Mouse (Mus musculus) stomach, embryonic 15.5 days (tissue): Measurements from ENCODE around the gene Fxyd1. TPM values are rescaled to one million over a fixed set of nuclear protein-coding genes. Genes with fewer than 3 reads are reported as not detected.
A peak's percentile ranks its signal among the peaks of the same experiment; 100 is the strongest.

Source experiments
- ATAC-seq: fragments of 200-750 bp; cut with Nextera tagmentation; 2 replicates; pipeline ENCODE4 v1.8.0; 2017; ENCODE audit warnings: low read depth, moderate number of reproducible peaks, moderate TSS enrichment; ENCODE audit not compliant: insufficient read depth, low FRiP score
- H3K27ac ChIP-seq: fragments of 300-500 bp; sonication (generic); 2 replicates; pipeline ENCODE4 v1.5.1; 2015; ENCODE audit warnings: mild to moderate bottlenecking, inconsistent platforms
- H3K27me3 ChIP-seq: fragments of 300-500 bp; sonication (generic); replicated peaks from 2 replicates; pipeline ENCODE4 v1.6.1; 2015; ENCODE audit warnings: inconsistent platforms
- H3K36me3 ChIP-seq: fragments of 300-500 bp; sonication (generic); 2 replicates; pipeline ENCODE4 v1.6.1; 2015; ENCODE audit warnings: inconsistent platforms
- H3K4me1 ChIP-seq: fragments of 300-500 bp; sonication (generic); 2 replicates; pipeline ENCODE4 v1.6.1; 2015; ENCODE audit warnings: inconsistent platforms
- H3K4me2 ChIP-seq: fragments of 300-500 bp; sonication (generic); 2 replicates; pipeline ENCODE4 v1.6.1; 2015; ENCODE audit warnings: mild to moderate bottlenecking, inconsistent platforms
- H3K4me3 ChIP-seq: fragments of 300-500 bp; sonication (generic); replicated peaks from 2 replicates; pipeline ENCODE4 v1.5.1; 2015; ENCODE audit warnings: inconsistent platforms
- H3K9ac ChIP-seq: fragments of 300-500 bp; sonication (generic); 2 replicates; pipeline ENCODE4 v1.6.1; 2015; ENCODE audit warnings: inconsistent platforms
- H3K9me3 ChIP-seq: fragments of 300-500 bp; sonication (generic); 2 replicates; pipeline ENCODE4 v1.6.1; 2016; ENCODE audit warnings: inconsistent platforms
- WGBS: fragments of 180-500 bp; shearing (Covaris S2); methylation state at CpG from one replicate; pipeline ENCODE4 v1.1.7; 2015; 5-methylcytosine and 5-hydroxymethylcytosine counted together
- polyA plus RNA-seq: library from polyadenylated mRNA; unstranded; fragments of >200 nt; fragmentation: Nextera tagmentation; extraction: Ambion mirVana; gene quantifications from 2 replicates; pipeline ENCODE4 v1.2.1, GENCODE M21; 2015

Gene Fxyd1
- polyA plus RNA-seq, 1 experiment from 2014 or later: 110 TPM

GRCm38 (mm10) chr7:31049846-31050281 lies 7.1 kb downstream of the Fxyd1 start:
- Histone ChIP-seq H3K9me3 (no peaks in the 10 kb centered on the region), H3K4me2 (peak overlapping the region; percentile 44), H3K36me3 (no peaks in the 10 kb centered on the region), H3K4me1 (peaks cover 50% of the 10 kb centered on the region), H3K4me3 (peak overlapping the region; percentile 27), H3K27me3 (peaks cover 32% of the 10 kb centered on the region), H3K27ac (no peak overlapping the region), H3K9ac (no peak overlapping the region)
- WGBS: under 1% methylated on average over 13 of the region's 15 CpGs
- 0 out of 2 replicates have a peak, but pooled peaks have one; percentile 12 for ATAC-seq

- Histone ChIP-seq H3K9ac (no peak overlapping the region), H3K4me3 (0 out of 2 replicates have a peak overlapping the region, but pooled peaks have one; percentile 27), H3K27ac (no peak overlapping the region), H3K27me3 (peaks cover 32% of the 10 kb centered on the region), H3K4me1 (peaks cover 46% of the 10 kb centered on the region), H3K36me3 (no peaks in the 10 kb centered on the region), H3K9me3 (no peaks in the 10 kb centered on the region), H3K4me2 (peak overlapping the region; percentile 44)
- 19% methylated on average over 5 of the region's 5 CpGs for WGBS
- ATAC-seq: no peak
These were observed 7.7 kb downstream of the Fxyd1 start for GRCm38 (mm10) chr7:31049135-31049845.

GRCm38 (mm10) chr7:31042431-31042910 lies 14.5 kb downstream of the Fxyd1 start, which contains the start of gene Fxyd5:
Gene Fxyd5 (minus strand): TSS chr7:31042481.
- 47% methylated on average over 10 of the region's 10 CpGs for WGBS
- Histone ChIP-seq H3K9ac (no peak within 1 kb of the TSS), H3K4me2 (peak within 1 kb of the TSS; percentile 62), H3K27ac (0 out of 2 replicates have a peak within 1 kb of the TSS, but pooled peaks have one; percentile 2), H3K4me1 (peaks cover 12% of the 10 kb centered on the region; the same call in 1 of the 2 replicates), H3K27me3 (peaks cover 16% of the 10 kb centered on the region; the same call in 1 of the 2 replicates), H3K36me3 (no peaks in the 10 kb centered on the region), H3K9me3 (no peaks in the 10 kb centered on the region), H3K4me3 (peak within 1 kb of the TSS; percentile 30)
- no peak for ATAC-seq

GRCm38 (mm10) chr7:31041662-31042315 lies 15.2 kb downstream of the Fxyd1 start:
- Histone ChIP-seq H3K4me2 (peak overlapping the region; percentile 62), H3K4me1 (peaks cover 12% of the 10 kb centered on the region; the same call in 1 of the 2 replicates), H3K9me3 (no peaks in the 10 kb centered on the region), H3K9ac (no peak overlapping the region), H3K27ac (0 out of 2 replicates have a peak overlapping the region, but pooled peaks have one; percentile 2), H3K27me3 (peaks cover 16% of the 10 kb centered on the region; the same call in 1 of the 2 replicates), H3K36me3 (no peaks in the 10 kb centered on the region), H3K4me3 (peak overlapping the region; percentile 30)
- 5% methylated on average over 28 of the region's 28 CpGs for WGBS
- no peak for ATAC-seq

GRCm38 (mm10) chr7:31041023-31041407 lies 16.0 kb downstream of the Fxyd1 start:
- Histone ChIP-seq H3K4me2 (peak overlapping the region; percentile 8; the same call in 1 of the 2 replicates), H3K36me3 (no peaks in the 10 kb centered on the region), H3K4me1 (peaks cover 12% of the 10 kb centered on the region; the same call in 1 of the 2 replicates), H3K27ac (no peak overlapping the region), H3K9me3 (no peaks in the 10 kb centered on the region), H3K4me3 (peak overlapping the region; percentile 30; the same call in 1 of the 2 replicates), H3K9ac (no peak overlapping the region), H3K27me3 (peaks cover 16% of the 10 kb centered on the region; the same call in 1 of the 2 replicates)
- WGBS: 43% methylated on average over 8 of the region's 8 CpGs
- ATAC-seq: no peak

GRCm38 (mm10) chr7:31040281-31041022 lies 16.5 kb downstream of the Fxyd1 start:
- Histone ChIP-seq H3K4me1 (peaks cover 12% of the 10 kb centered on the region; the same call in 1 of the 2 replicates), H3K27me3 (peaks cover 16% of the 10 kb centered on the region; the same call in 1 of the 2 replicates), H3K4me3 (no peak overlapping the region), H3K4me2 (peak overlapping the region; percentile 8; the same call in 1 of the 2 replicates), H3K36me3 (no peaks in the 10 kb centered on the region), H3K27ac (no peak overlapping the region), H3K9ac (no peak overlapping the region), H3K9me3 (no peaks in the 10 kb centered on the region)
- 70% methylated on average over 12 of the region's 12 CpGs for WGBS
- no peak for ATAC-seq

- Histone ChIP-seq H3K9me3 (no peaks in the 10 kb centered on the region), H3K4me2 (no peak overlapping the region), H3K36me3 (no peaks in the 10 kb centered on the region), H3K4me1 (peaks cover 12% of the 10 kb centered on the region; the same call in 1 of the 2 replicates), H3K27ac (no peak overlapping the region), H3K4me3 (no peak overlapping the region), H3K27me3 (peaks cover 16% of the 10 kb centered on the region; the same call in 1 of the 2 replicates), H3K9ac (no peak overlapping the region)
- ATAC-seq: no peak
- 84% methylated on average over 4 of the region's 4 CpGs for WGBS
These were observed 18.0 kb downstream of the Fxyd1 start for GRCm38 (mm10) chr7:31039011-31039410.

GRCm38 (mm10) chr7:31037675-31038074 lies 19.3 kb downstream of the Fxyd1 start:
- Histone ChIP-seq H3K4me2 (no peak overlapping the region), H3K4me3 (no peak overlapping the region), H3K27me3 (peaks cover 14% of the 10 kb centered on the region; the same call in 1 of the 2 replicates), H3K27ac (no peak overlapping the region), H3K36me3 (no peaks in the 10 kb centered on the region), H3K9ac (no peak overlapping the region), H3K9me3 (no peaks in the 10 kb centered on the region), H3K4me1 (peaks cover 10% of the 10 kb centered on the region; the same call in 1 of the 2 replicates)
- 60% methylated on average over 2 of the region's 2 CpGs for WGBS
- ATAC-seq: no peak

- H3K9ac ChIP-seq: no peak overlapping the region
- 82% methylated on average over 7 of the region's 7 CpGs for WGBS
- H3K4me3 ChIP-seq: no peak overlapping the region
- H3K9me3 ChIP-seq: no peaks in the 10 kb centered on the region
- no peak for ATAC-seq
- no peaks in the 10 kb centered on the region for H3K36me3 ChIP-seq
- 0 out of 2 replicates have a peak, but pooled peaks cover 9% of the 10 kb centered on the region for H3K27me3 ChIP-seq
- H3K4me2 ChIP-seq: no peak overlapping the region
- 0 out of 2 replicates have a peak, but pooled peaks cover 3% of the 10 kb centered on the region for H3K4me1 ChIP-seq
- H3K27ac ChIP-seq: no peak overlapping the region
These were observed 20.1 kb downstream of the Fxyd1 start for GRCm38 (mm10) chr7:31036917-31037316.

- Histone ChIP-seq H3K9me3 (no peaks in the 10 kb centered on the region), H3K27ac (no peak overlapping the region), H3K4me2 (no peak overlapping the region), H3K27me3 (no peaks in the 10 kb centered on the region), H3K36me3 (no peaks in the 10 kb centered on the region), H3K4me3 (no peak overlapping the region), H3K4me1 (no peaks in the 10 kb centered on the region), H3K9ac (no peak overlapping the region)
- ATAC-seq: no peak
- WGBS: 81% methylated on average over 11 of the region's 11 CpGs
These were observed 21.7 kb downstream of the Fxyd1 start for GRCm38 (mm10) chr7:31035291-31035690.

GRCm38 (mm10) chr7:31034789-31035188 lies 22.2 kb downstream of the Fxyd1 start:
- H3K9ac ChIP-seq: no peak overlapping the region
- whole genome bisulfite sequencing: 64% methylated on average over 11 of the region's 11 CpGs

More at GRCm38 (mm10) chr7:31034789-31035188, 22.2 kb downstream of the Fxyd1 start:
- no peaks in the 10 kb centered on the region for H3K4me1 ChIP-seq
- no peaks in the 10 kb centered on the region for H3K9me3 ChIP-seq
- no peak overlapping the region for H3K27ac ChIP-seq
- no peak for ATAC-seq
- no peak overlapping the region for H3K4me2 ChIP-seq
- no peaks in the 10 kb centered on the region for H3K36me3 ChIP-seq
- no peaks in the 10 kb centered on the region for H3K27me3 ChIP-seq
- H3K4me3 ChIP-seq: no peak overlapping the region
